Mouse (Mus musculus) erythroblast, embryonic 14.5 days (primary cell): Measurements from ENCODE around the gene Patj.

Experiments
- GATA1 ChIP-seq: IDR thresholded peaks from 2 replicates; pipeline ENCODE4 v1.6.1; 2012; ENCODE audit warnings: low read length, inconsistent platforms, mixed read lengths
- TAL1 ChIP-seq: IDR thresholded peaks from 3 replicates; pipeline ENCODE4 v1.6.1; 2012; ENCODE audit warnings: low read length, inconsistent platforms, mixed read lengths

DNA sequence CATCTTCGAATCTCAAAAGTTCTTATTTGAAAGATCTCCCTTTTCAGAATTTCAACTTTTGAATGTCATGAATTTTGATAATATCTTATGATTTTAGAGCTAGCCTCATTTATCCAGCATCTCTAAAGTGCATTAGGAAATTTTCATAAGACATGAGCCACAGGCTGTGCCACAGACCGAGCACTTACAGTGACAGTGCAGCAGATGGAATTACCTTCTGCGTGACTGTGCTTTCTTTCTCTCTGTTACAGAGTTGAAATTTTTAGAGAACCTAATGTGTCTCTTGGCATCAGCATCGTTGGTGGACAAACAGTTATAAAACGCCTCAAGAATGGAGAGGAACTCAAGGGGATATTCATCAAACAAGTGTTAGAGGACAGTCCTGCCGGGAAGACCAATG is 124.9 kb downstream of the Patj start:
- TF ChIP-seq GATA1 = no peak
- no peak for TF ChIP-seq TAL1
